Comparison of ENCODE assay signal across 8 mouse cellular contexts in genomic region chrX:151343761-151344500, GRCm38 (mm10). TPM values are rescaled to one million over a fixed set of nuclear protein-coding genes. Genes with fewer than 3 reads are reported as not detected.
DNase-seq lines count a peak whose midpoint lies in the region; ATAC-seq and TF ChIP-seq lines count a peak whose summit lies in the region.

Gene Fam120c (plus strand): TSS chrX:151344175.

- DNase-seq in c-Kit-positive CD71-positive TER-119-negative erythroid progenitor cells, embryonic 14.5 days (ENCODE audit: low read depth) = peak; percentile 66
- peak; percentile 91 for DNase-seq in forebrain, embryonic 11.5 days (ENCODE audit: low spot score)
- DNase-seq in kidney, postnatal 25 days = peak; percentile 85 to 93
- DNase-seq in liver, embryonic 13.5 days = peak; percentile 66
- DNase-seq in neural tube, embryonic 10.5 days (ENCODE audit: extremely low spot score, low spot score) = peak; percentile 79

- peak within 1 kb of the TSS; percentile 62 for H3K9ac ChIP-seq in forebrain, embryonic 11.5 days (ENCODE audit: low read length)
- H3K9ac ChIP-seq in heart, embryonic 16.5 days (ENCODE audit: low read length) = peak within 1 kb of the TSS; percentile 81
- peak within 1 kb of the TSS; percentile 84 for H3K9ac ChIP-seq in liver, embryonic 13.5 days
- H3K9ac ChIP-seq in stomach, embryonic 15.5 days = peak within 1 kb of the TSS; percentile 39

- H3K4me3 ChIP-seq in E14TG2a.4 (replicated peaks; ENCODE audit: low read length) = peak within 1 kb of the TSS; percentile 88
- H3K4me3 ChIP-seq in forebrain, embryonic 11.5 days (ENCODE audit: low read depth, low read length) = peak within 1 kb of the TSS; percentile 63
- H3K4me3 ChIP-seq in heart, embryonic 16.5 days (ENCODE audit: low read length) = peak within 1 kb of the TSS; percentile 74
- peak within 1 kb of the TSS; percentile 76 for H3K4me3 ChIP-seq in liver, embryonic 13.5 days (replicated peaks)
- peak within 1 kb of the TSS; percentile 67 for H3K4me3 ChIP-seq in stomach, embryonic 15.5 days (replicated peaks)

- ATAC-seq in forebrain, embryonic 11.5 days (replicated peaks; ENCODE audit: low FRiP score) = peak; percentile 92
- peak; percentile 92 for ATAC-seq in heart, embryonic 16.5 days (replicated peaks; ENCODE audit: extremely low read depth, insufficient read depth, low FRiP score)
- peak; percentile 91 for ATAC-seq in liver, embryonic 13.5 days (ENCODE audit: low read depth)
- peak; percentile 91 for ATAC-seq in stomach, embryonic 15.5 days (ENCODE audit: insufficient read depth, low FRiP score, low read depth)

- H3K4me2 ChIP-seq in forebrain, embryonic 11.5 days (ENCODE audit: low read depth, low read length, severe bottlenecking) = peak within 1 kb of the TSS; percentile 60
- H3K4me2 ChIP-seq in heart, embryonic 16.5 days (ENCODE audit: low read depth, low read length) = peak within 1 kb of the TSS; percentile 73
- peak within 1 kb of the TSS; percentile 77 for H3K4me2 ChIP-seq in liver, embryonic 13.5 days
- peak within 1 kb of the TSS; percentile 64 for H3K4me2 ChIP-seq in stomach, embryonic 15.5 days

- TF ChIP-seq CTCF in E14TG2a.4 (conservative IDR thresholded peaks at IDR 0.05; ENCODE audit: low read length) = no peak

- no peaks in the 10 kb centered on the region for H3K27me3 ChIP-seq in E14TG2a.4 (ENCODE audit: insufficient read depth, low read length)
- H3K27me3 ChIP-seq in forebrain, embryonic 11.5 days (ENCODE audit: control insufficient read depth, insufficient read depth, low read length) = peaks cover 2% of the 10 kb centered on the region; the same call in 1 of the 2 replicates
- H3K27me3 ChIP-seq in heart, embryonic 16.5 days (ENCODE audit: control insufficient read depth, insufficient read depth, low read length) = no peaks in the 10 kb centered on the region; the same call in 1 of the 2 replicates
- H3K27me3 ChIP-seq in liver, embryonic 13.5 days = no peaks in the 10 kb centered on the region; the same call in 1 of the 2 replicates
- no peaks in the 10 kb centered on the region for H3K27me3 ChIP-seq in stomach, embryonic 15.5 days (replicated peaks)

- H3K4me1 ChIP-seq in E14TG2a.4 (replicated peaks; ENCODE audit: low read depth, low read length) = peaks cover 17% of the 10 kb centered on the region; the same call in 1 of the 2 replicates
- no peaks in the 10 kb centered on the region for H3K4me1 ChIP-seq in forebrain, embryonic 11.5 days (replicated peaks; ENCODE audit: control insufficient read depth, insufficient read depth, low read length)
- H3K4me1 ChIP-seq in heart, embryonic 16.5 days (ENCODE audit: control insufficient read depth, insufficient read depth, low read length) = peaks cover 9% of the 10 kb centered on the region
- H3K4me1 ChIP-seq in liver, embryonic 13.5 days (replicated peaks) = peaks cover 16% of the 10 kb centered on the region
- no peaks in the 10 kb centered on the region for H3K4me1 ChIP-seq in stomach, embryonic 15.5 days

- H3K36me3 ChIP-seq in E14TG2a.4 (ENCODE audit: insufficient read depth, low read length) = peaks cover 16% of the 10 kb centered on the region
- no peaks in the 10 kb centered on the region for H3K36me3 ChIP-seq in forebrain, embryonic 11.5 days (ENCODE audit: control insufficient read depth, insufficient read depth, low read length)
- no peaks in the 10 kb centered on the region for H3K36me3 ChIP-seq in heart, embryonic 16.5 days (ENCODE audit: control insufficient read depth, insufficient read depth)
- no peaks in the 10 kb centered on the region for H3K36me3 ChIP-seq in liver, embryonic 13.5 days
- no peaks in the 10 kb centered on the region for H3K36me3 ChIP-seq in stomach, embryonic 15.5 days

- 12% methylated on average over 55 of the region's 56 CpGs for WGBS in forebrain, embryonic 11.5 days
- WGBS in heart, embryonic 16.5 days = 6% methylated on average over 46 of the region's 56 CpGs
- 10% methylated on average over 50 of the region's 56 CpGs for WGBS in liver, embryonic 13.5 days (ENCODE audit: insufficient replicate concordance)
- 7% methylated on average over 55 of the region's 56 CpGs for WGBS in stomach, embryonic 15.5 days

- H3K9me3 ChIP-seq in E14TG2a.4 (ENCODE audit: low read length) = no peaks in the 10 kb centered on the region
- H3K9me3 ChIP-seq in forebrain, embryonic 11.5 days (ENCODE audit: control insufficient read depth, low read length) = no peaks in the 10 kb centered on the region
- no peaks in the 10 kb centered on the region for H3K9me3 ChIP-seq in heart, embryonic 16.5 days (replicated peaks; ENCODE audit: control insufficient read depth, low read length)
- H3K9me3 ChIP-seq in liver, embryonic 13.5 days (replicated peaks) = no peaks in the 10 kb centered on the region
- H3K9me3 ChIP-seq in stomach, embryonic 15.5 days = no peaks in the 10 kb centered on the region

- H3K27ac ChIP-seq in forebrain, embryonic 11.5 days (ENCODE audit: low read depth, low read length) = 0 out of 2 replicates have a peak within 1 kb of the TSS, but pooled peaks have one; percentile 64
- peak within 1 kb of the TSS; percentile 84 for H3K27ac ChIP-seq in heart, embryonic 16.5 days (ENCODE audit: low read length)
- peak within 1 kb of the TSS; percentile 82 for H3K27ac ChIP-seq in liver, embryonic 13.5 days
- H3K27ac ChIP-seq in stomach, embryonic 15.5 days = peak within 1 kb of the TSS; percentile 83

RNA-seq across cellular contexts. Expression of gene Fam120c, which starts in this region (rescaled TPM):
- 4.4 and 4.6 TPM in 2 replicates for polyA plus RNA-seq in forebrain, embryonic 11.5 days (2014; fragmentation: Nextera tagmentation; extraction: Ambion mirVana)
- 3.2 and 3.8 TPM in 2 replicates for polyA plus RNA-seq in heart, embryonic 16.5 days (2015; fragmentation: Nextera tagmentation; extraction: Ambion mirVana)
- polyA plus RNA-seq in liver, embryonic 13.5 days (2015; fragmentation: Nextera tagmentation; extraction: Ambion mirVana) = 0.60 and 0.93 TPM in 2 replicates
- polyA plus RNA-seq in stomach, embryonic 15.5 days (2015; fragmentation: Nextera tagmentation; extraction: Ambion mirVana) = 3.5 and 4.3 TPM in 2 replicates

Comparison
In these comparisons a context has a peak if more than half of its experiments do, and no peak if none do; other contexts are left out.
1. Peak in every context shown above with its lines: DNase-seq, ATAC-seq, H3K4me3 ChIP-seq and H3K27ac ChIP-seq.
2. Peak in DNase-seq, ATAC-seq, H3K4me3 ChIP-seq, H3K27ac ChIP-seq, H3K9ac ChIP-seq and H3K4me2 ChIP-seq in liver, embryonic 13.5 days; RNA of the gene not detected or under 1 TPM.